Mouse (Mus musculus): ENCODE results near the gene Tmed8. TPM values are rescaled to one million over a fixed set of nuclear protein-coding genes. Genes with fewer than 3 reads are reported as not detected.
"Not testable (repeated sequence)": the region's sequence is repeated elsewhere in the genome, so short reads cannot be mapped to it uniquely, and the experiment has no call there.

Gene Tmed8
- polyA plus RNA-seq, 1 experiment from 2014 or later = 4.9 TPM

GRCm38 (mm10) chr12:87154448-87154847 lies 45.8 kb downstream of the Tmed8 start:
- ATAC-seq (ENCODE audit: low FRiP score, low read depth); H3K9ac ChIP-seq; H3K4me2 ChIP-seq (replicated peaks); H3K27ac ChIP-seq; H3K9me3 ChIP-seq; H3K4me3 ChIP-seq; H3K27me3 ChIP-seq (replicated peaks); H3K4me1 ChIP-seq: not testable (repeated sequence)
- H3K36me3 ChIP-seq = peaks cover 14% of the 10 kb centered on the region
- 88% methylated on average over 4 of the region's 4 CpGs for WGBS

GRCm38 (mm10) chr12:87149471-87149870 lies 50.8 kb downstream of the Tmed8 start:
- Histone ChIP-seq H3K9ac (no peak overlapping the region), H3K27me3 (replicated peaks) (no peaks in the 10 kb centered on the region), H3K9me3 (peaks cover 4% of the 10 kb centered on the region; the same call in 1 of the 2 replicates), H3K36me3 (peaks cover 7% of the 10 kb centered on the region), H3K4me2 (replicated peaks) (no peak overlapping the region), H3K27ac (no peak overlapping the region), H3K4me1 (peaks cover 12% of the 10 kb centered on the region; the same call in 1 of the 2 replicates), H3K4me3 (no peak overlapping the region)
- 95% methylated on average over 5 of the region's 5 CpGs for WGBS
- no peak for ATAC-seq (ENCODE audit: low FRiP score, low read depth)

- Histone ChIP-seq H3K9me3 (peaks cover 4% of the 10 kb centered on the region; the same call in 1 of the 2 replicates), H3K4me2 (replicated peaks) (peak overlapping the region; percentile 69), H3K36me3 (peaks cover 7% of the 10 kb centered on the region), H3K4me1 (peaks cover 12% of the 10 kb centered on the region; the same call in 1 of the 2 replicates), H3K27ac (peak overlapping the region; percentile 84; the same call in 1 of the 2 replicates), H3K4me3 (peak overlapping the region; percentile 86), H3K27me3 (replicated peaks) (no peaks in the 10 kb centered on the region), H3K9ac (peak overlapping the region; percentile 73)
- WGBS = 18% methylated on average over 15 of the region's 15 CpGs
- ATAC-seq (ENCODE audit: low FRiP score, low read depth) = no peak
Measured at GRCm38 (mm10) chr12:87148136-87148535, 52.1 kb downstream of the Tmed8 start.

GRCm38 (mm10) chr12:87147395-87148089 lies 52.7 kb downstream of the Tmed8 start, which contains the start of gene Pomt2:
Gene Pomt2, minus strand, starts transcription at chr12:87147968.
- under 1% methylated on average over 61 of the region's 61 CpGs for WGBS
- Histone ChIP-seq H3K9ac (peak within 1 kb of the TSS; percentile 73), H3K36me3 (peaks cover 7% of the 10 kb centered on the region), H3K4me3 (peak within 1 kb of the TSS; percentile 86), H3K4me1 (peaks cover 12% of the 10 kb centered on the region; the same call in 1 of the 2 replicates), H3K4me2 (replicated peaks) (peak within 1 kb of the TSS; percentile 69), H3K9me3 (peaks cover under 1% of the 10 kb centered on the region; the same call in 1 of the 2 replicates), H3K27me3 (replicated peaks) (no peaks in the 10 kb centered on the region), H3K27ac (peak within 1 kb of the TSS; percentile 84)
- peak; percentile 97 for ATAC-seq (ENCODE audit: low FRiP score, low read depth)

GRCm38 (mm10) chr12:87146966-87147365 lies 53.3 kb downstream of the Tmed8 start, which contains the start of gene Gstz1:
Gene Gstz1, plus strand, starts transcription at chr12:87147165.
- peak within 1 kb of the TSS; percentile 84 for H3K27ac ChIP-seq
- peaks cover 7% of the 10 kb centered on the region for H3K36me3 ChIP-seq
- no peaks in the 10 kb centered on the region; the same call in 1 of the 2 replicates for H3K9me3 ChIP-seq
- peaks cover 12% of the 10 kb centered on the region; the same call in 1 of the 2 replicates for H3K4me1 ChIP-seq
- peak; percentile 93 for ATAC-seq (ENCODE audit: low FRiP score, low read depth)
- H3K4me3 ChIP-seq = peak within 1 kb of the TSS; percentile 86
- H3K9ac ChIP-seq = peak within 1 kb of the TSS; percentile 73
- H3K4me2 ChIP-seq (replicated peaks) = peak within 1 kb of the TSS; percentile 69
- under 1% methylated on average over 27 of the region's 27 CpGs for WGBS
- H3K27me3 ChIP-seq (replicated peaks) = no peaks in the 10 kb centered on the region

- Histone ChIP-seq H3K36me3 (0 out of 2 replicates have a peak, but pooled peaks cover 2% of the 10 kb centered on the region), H3K27me3 (replicated peaks) (no peaks in the 10 kb centered on the region), H3K9ac (no peak overlapping the region), H3K4me2 (replicated peaks) (no peak overlapping the region), H3K27ac (no peak overlapping the region), H3K4me3 (no peak overlapping the region), H3K9me3 (no peaks in the 10 kb centered on the region; the same call in 1 of the 2 replicates), H3K4me1 (peaks cover 12% of the 10 kb centered on the region; the same call in 1 of the 2 replicates)
- no peak for ATAC-seq (ENCODE audit: low FRiP score, low read depth)
- WGBS = 71% methylated on average over 2 of the region's 2 CpGs
Measured at GRCm38 (mm10) chr12:87142156-87142555, 58.1 kb downstream of the Tmed8 start.

- no peak overlapping the region for H3K27ac ChIP-seq
- no peak overlapping the region for H3K4me2 ChIP-seq (replicated peaks)
- 40% methylated on average over 2 of the region's 2 CpGs for WGBS
- no peaks in the 10 kb centered on the region for H3K27me3 ChIP-seq (replicated peaks)
- H3K4me3 ChIP-seq = no peak overlapping the region
- H3K9ac ChIP-seq = no peak overlapping the region
- H3K36me3 ChIP-seq = peaks cover 9% of the 10 kb centered on the region; the same call in 1 of the 2 replicates
- H3K9me3 ChIP-seq = no peaks in the 10 kb centered on the region
- peak; percentile 56; the same call in 1 of the 2 replicates for ATAC-seq (ENCODE audit: low FRiP score, low read depth)
- H3K4me1 ChIP-seq = peaks cover 6% of the 10 kb centered on the region; the same call in 1 of the 2 replicates
Measured at GRCm38 (mm10) chr12:87138768-87139167, 61.5 kb downstream of the Tmed8 start.

- Histone ChIP-seq H3K27me3 (replicated peaks) (no peaks in the 10 kb centered on the region), H3K36me3 (peaks cover 9% of the 10 kb centered on the region; the same call in 1 of the 2 replicates), H3K4me2 (replicated peaks) (0 out of 2 replicates have a peak overlapping the region, but pooled peaks have one; percentile 16), H3K4me3 (no peak overlapping the region), H3K4me1 (peaks cover 6% of the 10 kb centered on the region; the same call in 1 of the 2 replicates), H3K27ac (no peak overlapping the region), H3K9ac (no peak overlapping the region), H3K9me3 (no peaks in the 10 kb centered on the region)
- WGBS = 33% methylated on average over 2 of the region's 2 CpGs
- ATAC-seq (ENCODE audit: low FRiP score, low read depth) = peak; percentile 68
Measured at GRCm38 (mm10) chr12:87138342-87138701, 61.9 kb downstream of the Tmed8 start.

- Histone ChIP-seq H3K27me3 (replicated peaks) (no peaks in the 10 kb centered on the region), H3K4me3 (no peak overlapping the region), H3K4me2 (replicated peaks) (0 out of 2 replicates have a peak overlapping the region, but pooled peaks have one; percentile 16), H3K4me1 (peaks cover 6% of the 10 kb centered on the region; the same call in 1 of the 2 replicates), H3K9me3 (no peaks in the 10 kb centered on the region), H3K27ac (no peak overlapping the region), H3K36me3 (peaks cover 9% of the 10 kb centered on the region; the same call in 1 of the 2 replicates), H3K9ac (no peak overlapping the region)
- ATAC-seq (ENCODE audit: low FRiP score, low read depth) = peak; percentile 85
- 72% methylated on average over 15 of the region's 15 CpGs for WGBS
Measured at GRCm38 (mm10) chr12:87137439-87138341, 62.6 kb downstream of the Tmed8 start.

GRCm38 (mm10) chr12:87132784-87133183 lies 67.5 kb downstream of the Tmed8 start:
- H3K36me3 ChIP-seq = peaks cover 28% of the 10 kb centered on the region; the same call in 1 of the 2 replicates
- H3K4me1 ChIP-seq = no peaks in the 10 kb centered on the region
- H3K4me3 ChIP-seq = no peak overlapping the region
- H3K27me3 ChIP-seq (replicated peaks) = no peaks in the 10 kb centered on the region
- ATAC-seq (ENCODE audit: low FRiP score, low read depth) = no peak
- no peak overlapping the region for H3K27ac ChIP-seq
- no peak overlapping the region for H3K4me2 ChIP-seq (replicated peaks)
- WGBS = 91% methylated on average over 9 of the region's 9 CpGs
- H3K9ac ChIP-seq = no peak overlapping the region
- no peaks in the 10 kb centered on the region for H3K9me3 ChIP-seq

- H3K27ac ChIP-seq = no peak overlapping the region
- no peak overlapping the region for H3K4me2 ChIP-seq (replicated peaks)
- no peak for ATAC-seq (ENCODE audit: low FRiP score, low read depth)
- H3K9me3 ChIP-seq = no peaks in the 10 kb centered on the region
- H3K4me1 ChIP-seq = no peaks in the 10 kb centered on the region
- no peaks in the 10 kb centered on the region for H3K27me3 ChIP-seq (replicated peaks)
- peaks cover 27% of the 10 kb centered on the region; the same call in 1 of the 2 replicates for H3K36me3 ChIP-seq
- no peak overlapping the region for H3K9ac ChIP-seq
- no peak overlapping the region for H3K4me3 ChIP-seq
- 95% methylated on average over 6 of the region's 6 CpGs for WGBS
Measured at GRCm38 (mm10) chr12:87132210-87132609, 68.0 kb downstream of the Tmed8 start.

Data from neural tube, embryonic 12.5 days (tissue).